In the genomic region with DNA sequence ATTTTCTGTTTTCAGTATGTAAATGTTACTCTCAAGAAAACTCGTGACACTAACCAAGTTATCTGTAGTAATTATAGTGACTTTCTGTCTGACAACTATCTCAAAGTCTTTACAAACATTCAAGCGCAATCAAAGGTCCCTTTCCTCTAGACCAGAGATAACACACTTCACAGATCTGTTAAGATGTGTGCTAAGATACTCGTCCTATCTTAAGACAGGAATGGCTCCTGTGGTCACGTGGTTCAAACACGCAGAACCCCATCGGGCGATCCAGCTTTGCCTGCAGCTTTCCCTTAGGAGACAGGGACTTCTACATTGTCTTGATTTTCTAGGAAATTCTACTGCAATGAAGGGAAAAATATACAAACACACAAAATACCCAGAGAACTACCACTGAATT, we compare ENCODE assay signal across 12 mouse cellular contexts. TPM values are rescaled to one million over a fixed set of nuclear protein-coding genes. Genes with fewer than 3 reads are reported as not detected.
A peak's percentile ranks its signal among the peaks of the same experiment; 100 is the strongest.
DNase-seq lines count a peak whose midpoint lies in the region; ATAC-seq and TF ChIP-seq lines count a peak whose summit lies in the region.
"Had no signal": no experiment of that assay in that cellular context is flagged by ENCODE, and none has a peak within 500 bp of the region (broad histone marks: within the 10 kb centered on the region; RNA-seq: fewer than 3 reads in every experiment).

No protein-coding gene starts in this region.

- peaks cover 31% of the 10 kb centered on the region for H3K79me2 ChIP-seq in liver, adult 2 months (ENCODE audit: control insufficient read depth, insufficient read depth, low read length)

- no peak for TF ChIP-seq POLR2A in liver, adult 2 months (IDR thresholded peaks at IDR 0.05; ENCODE audit: extremely low read depth, insufficient read depth, low read length)

- no peaks in the 10 kb centered on the region for H3K36me3 ChIP-seq in forebrain, postnatal 0 days (ENCODE audit: insufficient read depth)
- H3K36me3 ChIP-seq in forebrain, embryonic 10.5 days (replicated peaks): no peaks in the 10 kb centered on the region
- H3K36me3 ChIP-seq in neural tube, embryonic 13.5 days: no peaks in the 10 kb centered on the region
- no peaks in the 10 kb centered on the region for H3K36me3 ChIP-seq in liver, adult 2 months (ENCODE audit: control insufficient read depth, insufficient read depth, low read length)
- H3K36me3 ChIP-seq in stomach, embryonic 16.5 days (ENCODE audit: control insufficient read depth, insufficient read depth, low read length): no peaks in the 10 kb centered on the region
- H3K36me3 ChIP-seq: kidney, embryonic 15.5 days had no signal

- no peak for DNase-seq in forebrain, postnatal 0 days
- no peak for DNase-seq in forebrain, embryonic 10.5 days (ENCODE audit: extremely low spot score, low spot score)
- DNase-seq in neural tube, embryonic 10.5 days (ENCODE audit: extremely low spot score, low spot score): no peak
- no peak for DNase-seq in liver, adult 2 months (ENCODE audit: extremely low read depth, low read depth, low spot score)
- no peak for DNase-seq in kidney, adult 11 months
- no peak for DNase-seq in urinary bladder, adult 18-20 months (ENCODE audit: low spot score in 2 of 2)
- DNase-seq: B cell, adult 2 months; layer of hippocampus, postnatal 36 days had no signal

- H3K4me1 ChIP-seq in forebrain, postnatal 0 days (ENCODE audit: insufficient read depth): peaks cover 13% of the 10 kb centered on the region
- H3K4me1 ChIP-seq in forebrain, embryonic 10.5 days: peaks cover 42% of the 10 kb centered on the region
- peaks cover 51% of the 10 kb centered on the region for H3K4me1 ChIP-seq in neural tube, embryonic 13.5 days (replicated peaks)
- H3K4me1 ChIP-seq in liver, adult 2 months (ENCODE audit: control insufficient read depth, insufficient read depth, low read length): peaks cover 13% of the 10 kb centered on the region
- peaks cover 33% of the 10 kb centered on the region for H3K4me1 ChIP-seq in stomach, embryonic 16.5 days (ENCODE audit: control insufficient read depth, insufficient read depth, low read length)

- no peak overlapping the region for H3K27ac ChIP-seq in forebrain, postnatal 0 days (ENCODE audit: low read depth, low read length)
- H3K27ac ChIP-seq in forebrain, embryonic 10.5 days: no peak overlapping the region
- H3K27ac ChIP-seq in neural tube, embryonic 13.5 days (replicated peaks): no peak overlapping the region
- H3K27ac ChIP-seq in liver, adult 2 months (replicated peaks; ENCODE audit: insufficient read depth, low read depth, low read length): peak overlapping the region; percentile 74; the same call in 1 of the 2 replicates
- H3K27ac ChIP-seq in stomach, embryonic 16.5 days (ENCODE audit: low read length): no peak overlapping the region
- H3K27ac ChIP-seq: kidney, embryonic 15.5 days had no signal

- H3K27me3 ChIP-seq in forebrain, postnatal 0 days (ENCODE audit: insufficient read depth, low read length): no peaks in the 10 kb centered on the region
- H3K27me3 ChIP-seq in forebrain, embryonic 10.5 days (ENCODE audit: poor library complexity, severe bottlenecking): no peaks in the 10 kb centered on the region
- no peaks in the 10 kb centered on the region for H3K27me3 ChIP-seq in neural tube, embryonic 13.5 days
- no peaks in the 10 kb centered on the region for H3K27me3 ChIP-seq in liver, adult 2 months (ENCODE audit: control insufficient read depth, insufficient read depth, low read length)
- no peaks in the 10 kb centered on the region for H3K27me3 ChIP-seq in stomach, embryonic 16.5 days (ENCODE audit: control insufficient read depth, insufficient read depth, low read length)
- H3K27me3 ChIP-seq: kidney, embryonic 15.5 days had no signal

- no peak for TF ChIP-seq CTCF in forebrain, postnatal 0 days (IDR thresholded peaks at IDR 0.05; ENCODE audit: low read depth)
- no peak for TF ChIP-seq CTCF in liver, adult 2 months (IDR thresholded peaks at IDR 0.05; ENCODE audit: low read depth, low read length)

- no peak overlapping the region for H3K9ac ChIP-seq in forebrain, postnatal 0 days
- H3K9ac ChIP-seq in neural tube, embryonic 13.5 days: peak overlapping the region; percentile 9; the same call in 1 of the 2 replicates
- H3K9ac ChIP-seq in liver, adult 2 months (ENCODE audit: low read depth, low read length): no peak overlapping the region
- H3K9ac ChIP-seq in stomach, embryonic 16.5 days (ENCODE audit: low read length): no peak overlapping the region
- H3K9ac ChIP-seq: kidney, embryonic 15.5 days had no signal

- no peaks in the 10 kb centered on the region for H3K9me3 ChIP-seq in forebrain, postnatal 0 days (ENCODE audit: low read length)
- no peaks in the 10 kb centered on the region for H3K9me3 ChIP-seq in forebrain, embryonic 10.5 days
- H3K9me3 ChIP-seq in neural tube, embryonic 13.5 days: no peaks in the 10 kb centered on the region
- no peaks in the 10 kb centered on the region for H3K9me3 ChIP-seq in stomach, embryonic 16.5 days (replicated peaks; ENCODE audit: control insufficient read depth, low read length)
- H3K9me3 ChIP-seq: kidney, embryonic 15.5 days had no signal

- H3K4me3 ChIP-seq in forebrain, postnatal 0 days (ENCODE audit: low read depth, low read length): no peak overlapping the region
- no peak overlapping the region for H3K4me3 ChIP-seq in forebrain, embryonic 10.5 days
- H3K4me3 ChIP-seq in neural tube, embryonic 13.5 days: no peak overlapping the region; the same call in 1 of the 2 replicates
- no peak overlapping the region for H3K4me3 ChIP-seq in liver, adult 2 months (ENCODE audit: insufficient read depth, low read depth, low read length)
- H3K4me3 ChIP-seq in stomach, embryonic 16.5 days (replicated peaks; ENCODE audit: low read length): no peak overlapping the region
- H3K4me3 ChIP-seq: kidney, embryonic 15.5 days had no signal

- WGBS in forebrain, postnatal 0 days: 88% methylated on average over 7 of the region's 7 CpGs
- 91% methylated on average over 7 of the region's 7 CpGs for WGBS in forebrain, embryonic 10.5 days
- 88% methylated on average over 7 of the region's 7 CpGs for WGBS in neural tube, embryonic 13.5 days
- 75% methylated on average over 7 of the region's 7 CpGs for WGBS in liver, adult 2 months
- WGBS in stomach, embryonic 16.5 days: 70% methylated on average over 7 of the region's 7 CpGs

- no peak for ATAC-seq in forebrain, postnatal 0 days
- ATAC-seq in neural tube, embryonic 13.5 days (ENCODE audit: low read depth): no peak
- ATAC-seq in stomach, embryonic 16.5 days (ENCODE audit: insufficient read depth, low FRiP score): no peak
- ATAC-seq: lung, postnatal 0 days had no signal

- peak overlapping the region; percentile 69; the same call in 1 of the 2 replicates for H3K4me2 ChIP-seq in forebrain, postnatal 0 days (ENCODE audit: low read depth)
- H3K4me2 ChIP-seq in neural tube, embryonic 13.5 days: peak overlapping the region; percentile 71; the same call in 1 of the 2 replicates
- 0 out of 2 replicates have a peak overlapping the region, but pooled peaks have one; percentile 8 for H3K4me2 ChIP-seq in stomach, embryonic 16.5 days (ENCODE audit: low read depth, low read length)
- H3K4me2 ChIP-seq: kidney, embryonic 15.5 days had no signal

RNA-seq across cellular contexts. Expression of gene Tmem131, which starts 6.9 kb away (rescaled TPM):
- total RNA-seq in forebrain, postnatal 0 days (2014; rRNA removed): 19.9 and 29.3 TPM in 2 replicates
- 7.2 and 9.4 TPM in 2 replicates for polyA plus RNA-seq in forebrain, postnatal 0 days (2015; fragmentation: Nextera tagmentation; extraction: Ambion mirVana)
- 12.2 and 13.0 TPM in 2 replicates for polyA plus RNA-seq in forebrain, embryonic 10.5 days (2016; fragmentation: Nextera tagmentation; extraction: Ambion mirVana)
- polyA plus RNA-seq in neural tube, embryonic 13.5 days (2015; fragmentation: Nextera tagmentation; extraction: Ambion mirVana): 11.6 and 14.1 TPM in 2 replicates
- 10.2 and 12.2 TPM in 2 replicates for total RNA-seq in liver, adult 2 months (2014; rRNA removed)
- 6.1 and 6.3 TPM in 2 replicates for polyA plus RNA-seq in liver, adult 2 months (2012; rRNA removed)
- 12.9 and 13.1 TPM in 2 replicates for polyA plus RNA-seq in stomach, embryonic 16.5 days (2015; fragmentation: Nextera tagmentation; extraction: Ambion mirVana)

Comparison
In these comparisons a context has a peak if more than half of its experiments do, and no peak if none do; other contexts are left out.
1. H3K4me2 ChIP-seq: peak in every context shown above with its lines; median percentile 71 in neural tube, embryonic 13.5 days; 69 in forebrain, postnatal 0 days; 8 in stomach, embryonic 16.5 days.